Mouse (Mus musculus) kidney, postnatal 14 days (tissue): ENCODE results near the gene Gucy2g.

Experiments
- DNase-seq: peaks from one replicate; pipeline ENCODE4 v3.0.0; 2022; ENCODE audit warnings: mixed read lengths

Gene Gucy2g

GRCm38 (mm10) chr19:55247563-55247962, 6.5 kb upstream of the Gucy2g start:
- no peak for DNase-seq

- peak; percentile 87 for DNase-seq
These were observed 3.8 kb upstream of the Gucy2g start for GRCm38 (mm10) chr19:55244791-55245231.

DNA sequence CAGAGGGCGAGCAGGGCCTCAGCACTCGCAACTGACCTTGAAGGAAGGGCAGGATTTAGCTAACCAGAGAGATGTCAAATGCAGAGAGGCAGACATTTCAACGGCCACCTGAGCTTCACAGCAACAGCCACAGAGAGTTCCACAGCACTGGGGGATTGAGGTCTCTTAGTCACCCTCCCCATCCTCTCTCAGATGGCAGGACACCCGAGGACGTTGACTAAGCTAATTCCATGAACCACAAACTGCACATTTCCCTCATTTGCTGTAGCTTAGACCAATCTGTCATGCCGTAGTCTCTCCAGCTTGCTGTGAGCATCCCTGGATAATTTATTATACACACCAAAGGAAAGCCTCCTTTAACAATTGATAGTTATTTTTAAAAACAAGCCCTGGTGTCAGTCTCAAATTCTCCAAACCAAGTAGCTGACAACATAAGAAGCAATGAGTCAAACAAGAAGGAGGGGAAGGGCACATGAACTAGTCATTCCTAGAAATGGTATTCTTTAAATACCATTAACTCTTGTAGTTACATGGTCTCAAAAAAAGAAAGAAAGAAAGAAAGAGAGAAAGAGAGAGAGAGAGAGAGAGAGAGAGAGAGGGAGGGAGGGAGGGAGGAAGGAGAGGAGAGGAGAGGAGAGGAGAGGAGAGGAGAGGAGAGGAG, 1.1 kb downstream of the Gucy2g start:
- DNase-seq: no peak

- DNase-seq: no peak
These were observed 4.5 kb downstream of the Gucy2g start for GRCm38 (mm10) chr19:55236564-55236963.

GRCm38 (mm10) chr19:55236026-55236425, 5.0 kb downstream of the Gucy2g start:
- peak; percentile 77 for DNase-seq

GRCm38 (mm10) chr19:55232136-55232535, 8.9 kb downstream of the Gucy2g start:
- DNase-seq: peak; percentile 43

GRCm38 (mm10) chr19:55231081-55231480, 10.0 kb downstream of the Gucy2g start:
- no peak for DNase-seq

DNA sequence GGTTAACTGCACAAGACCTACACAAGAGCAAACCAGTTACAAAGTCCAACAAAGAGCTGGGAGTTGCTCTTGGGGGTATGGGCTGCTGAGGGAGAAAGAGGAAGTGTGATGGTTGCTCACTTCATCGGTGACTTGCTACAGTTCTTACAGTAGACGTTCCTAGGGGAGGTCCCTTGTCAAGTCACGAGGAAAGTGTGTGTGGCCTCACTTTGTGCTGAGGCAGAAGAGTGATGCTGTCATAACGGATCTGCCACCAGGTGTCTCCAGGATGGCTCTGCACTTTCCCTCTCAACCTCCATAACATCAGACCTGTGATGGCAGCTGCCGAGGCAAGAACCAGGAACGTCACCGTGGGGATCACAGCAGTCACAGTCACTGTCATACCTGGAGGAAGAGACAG, 13.9 kb downstream of the Gucy2g start:
- no peak for DNase-seq

GRCm38 (mm10) chr19:55226621-55227020, 14.4 kb downstream of the Gucy2g start:
- no peak for DNase-seq

GRCm38 (mm10) chr19:55222268-55222667, 18.8 kb downstream of the Gucy2g start:
- DNase-seq: no peak

DNA sequence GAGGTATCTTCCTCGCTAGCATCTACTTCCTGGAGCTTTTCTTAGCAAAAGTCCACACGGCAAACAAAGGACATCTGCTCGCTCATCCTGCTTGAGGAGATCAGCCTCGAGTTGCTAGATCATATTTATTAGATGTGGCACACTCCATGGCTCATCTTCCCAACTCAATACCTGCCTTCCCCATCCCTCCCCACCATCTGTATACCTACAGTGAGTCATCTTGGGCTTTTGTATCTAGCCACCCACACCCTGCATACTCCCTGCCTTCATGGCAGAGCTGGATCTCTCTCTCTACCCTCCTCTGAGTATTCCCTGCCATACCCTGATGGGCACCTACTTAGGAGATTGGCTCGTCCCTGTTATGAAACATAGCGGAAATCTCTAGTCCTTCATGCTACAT, 19.8 kb downstream of the Gucy2g start:
- DNase-seq: no peak

GRCm38 (mm10) chr19:55219359-55219758, 21.7 kb downstream of the Gucy2g start:
- peak; percentile 46 for DNase-seq

GRCm38 (mm10) chr19:55218741-55219221, 22.3 kb downstream of the Gucy2g start:
- DNase-seq: no peak

- peak; percentile 88 for DNase-seq
These were observed 22.8 kb downstream of the Gucy2g start for GRCm38 (mm10) chr19:55218192-55218739.

- peak; percentile 60 for DNase-seq
These were observed 23.7 kb downstream of the Gucy2g start for GRCm38 (mm10) chr19:55217365-55217764.

DNA sequence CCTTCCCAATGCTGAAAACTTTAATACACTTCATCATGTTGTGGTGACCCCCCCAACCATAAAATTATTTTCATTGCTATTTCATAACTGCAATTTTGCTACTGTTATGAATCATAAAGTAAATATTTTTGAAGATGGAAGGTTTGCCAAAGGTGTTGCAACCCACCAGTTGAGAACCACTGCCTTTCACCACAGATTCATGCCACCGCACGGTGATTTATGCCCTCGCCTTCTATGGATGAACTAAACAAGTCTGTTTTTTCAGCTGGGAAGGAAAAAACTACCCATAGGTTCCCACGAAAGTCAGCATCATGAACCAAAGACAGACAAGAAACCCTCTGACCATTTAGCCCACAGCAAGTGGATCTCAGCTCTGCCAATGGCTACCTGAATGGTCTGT, 24.2 kb downstream of the Gucy2g start:
- no peak for DNase-seq

DNA sequence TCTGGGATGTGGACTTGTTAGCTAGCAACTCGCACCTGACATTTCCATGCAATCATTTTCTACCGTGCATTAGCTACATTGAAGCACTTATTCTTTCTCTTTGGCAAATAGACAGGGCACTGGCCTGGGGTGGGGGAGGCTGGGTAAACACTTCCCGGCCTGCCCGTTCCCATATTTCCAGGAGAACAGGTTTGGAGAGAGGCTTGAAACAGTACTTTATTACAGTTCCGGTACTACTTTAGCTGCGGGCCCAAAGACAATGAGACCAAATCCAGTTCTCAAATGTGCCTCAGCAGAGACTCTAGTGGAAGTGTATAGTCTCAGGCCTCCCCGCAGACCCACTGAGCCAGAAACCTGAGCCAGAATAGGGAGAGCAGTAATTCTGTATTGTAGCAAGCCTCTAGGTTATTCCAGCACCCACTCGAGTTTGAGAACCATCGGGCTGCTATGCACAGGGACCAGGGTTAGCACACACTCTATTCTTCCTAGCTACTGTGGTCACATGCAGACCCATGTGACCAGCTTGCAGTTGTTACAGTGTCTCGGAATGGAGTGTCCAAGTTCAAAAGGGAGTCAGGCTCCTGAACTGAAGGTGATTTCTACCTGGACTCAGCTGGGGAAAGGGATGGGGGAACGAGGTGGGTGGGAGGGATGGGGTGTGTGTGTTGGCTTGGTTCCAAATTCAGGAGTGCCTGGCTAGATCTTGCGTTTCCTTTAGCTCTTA, 27.3 kb downstream of the Gucy2g start:
- no peak for DNase-seq

- no peak for DNase-seq
These were observed 29.3 kb downstream of the Gucy2g start for GRCm38 (mm10) chr19:55211698-55212097.

DNA sequence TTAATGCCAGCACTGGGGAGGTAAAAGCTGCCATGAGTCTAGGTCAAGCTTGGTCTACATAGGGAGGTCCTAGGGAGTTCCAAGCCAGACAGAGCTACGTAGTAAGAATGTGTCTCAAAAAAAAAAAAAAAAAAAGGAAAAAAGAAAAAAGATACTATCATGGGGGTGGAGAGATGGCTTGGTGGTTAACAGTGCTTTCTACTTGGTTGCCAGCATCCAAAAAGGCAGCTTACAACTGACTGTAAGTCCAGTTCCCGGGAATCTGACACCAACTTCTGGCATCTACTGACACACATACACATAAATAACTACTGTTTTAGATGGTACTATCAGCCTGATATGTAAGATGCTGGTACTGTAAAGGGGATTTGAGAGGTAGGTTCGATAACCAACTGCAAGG, 32.0 kb downstream of the Gucy2g start:
- DNase-seq: no peak

DNA sequence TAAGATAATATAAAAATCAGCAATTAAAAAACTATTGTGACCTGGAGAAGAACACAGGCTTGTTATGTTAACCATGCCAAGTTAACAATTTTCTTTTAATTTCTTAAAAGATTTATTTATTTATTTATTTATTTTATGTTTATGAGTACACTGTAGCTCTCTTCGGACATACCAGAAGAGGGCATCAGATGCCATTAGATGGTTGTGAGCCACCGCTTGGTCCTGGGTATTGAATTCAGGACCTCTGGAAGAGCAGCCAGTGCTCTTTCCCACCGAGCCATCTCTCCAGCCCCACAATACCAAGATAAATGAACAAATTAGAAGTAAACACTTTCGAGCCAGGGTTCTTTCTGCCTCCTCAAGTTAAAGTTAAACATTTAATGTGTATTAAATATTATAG, 32.4 kb downstream of the Gucy2g start:
- no peak for DNase-seq

DNA sequence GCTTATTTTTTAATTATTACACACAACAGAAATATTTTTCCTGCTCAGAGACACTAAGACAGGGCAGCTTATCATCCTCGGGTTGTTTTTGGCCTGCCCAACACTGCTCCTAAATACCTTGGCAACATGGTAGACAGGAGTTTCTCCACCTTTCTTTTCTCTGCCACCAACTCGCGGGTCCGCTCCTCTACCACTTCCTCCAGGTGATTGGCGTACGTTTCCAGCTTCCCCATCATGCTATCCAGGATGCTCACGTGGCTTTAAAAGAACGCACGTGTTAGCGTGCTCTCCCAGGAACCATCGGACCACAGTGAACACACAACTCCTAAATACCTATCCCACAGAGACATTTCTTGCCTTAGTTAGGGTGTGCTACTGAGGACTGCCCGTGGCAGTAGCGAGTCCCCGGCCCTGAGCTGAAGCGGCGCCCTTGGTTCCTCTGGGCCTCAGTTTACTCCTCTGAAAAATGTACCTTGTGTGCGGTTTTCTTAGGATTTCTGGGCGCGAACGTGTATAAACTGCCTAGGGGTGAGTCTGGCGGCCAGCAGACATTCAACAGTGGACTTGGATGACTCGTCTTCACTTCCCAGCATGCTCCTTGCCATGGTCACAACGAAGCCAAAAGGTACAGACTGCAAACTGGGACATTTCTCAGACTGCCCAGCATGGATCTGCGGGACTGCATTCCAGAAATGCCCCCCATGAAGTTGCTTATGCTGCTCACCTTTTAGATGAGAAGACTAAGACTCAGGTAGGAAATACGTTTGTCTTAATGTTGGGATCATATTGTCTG, 33.1 kb downstream of the Gucy2g start:
- no peak for DNase-seq

DNA sequence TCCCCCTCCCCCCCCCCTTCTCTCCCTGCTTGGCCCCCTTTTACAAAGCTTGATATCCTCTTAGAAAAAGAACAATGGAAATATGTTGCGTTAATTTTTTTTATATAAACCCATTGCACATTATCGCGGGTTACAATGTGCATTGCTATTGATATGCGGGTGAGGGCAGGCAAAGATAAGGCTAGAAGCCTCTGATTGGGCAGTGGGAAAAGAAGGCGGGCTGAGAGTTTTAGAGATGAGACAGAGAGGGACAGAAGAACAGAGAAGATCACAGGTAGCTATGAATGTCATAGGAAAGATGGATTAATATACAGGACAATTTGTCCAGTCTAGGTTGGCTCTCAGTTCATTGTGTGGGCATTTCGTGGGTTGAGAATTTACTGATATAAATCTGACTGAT, 33.8 kb downstream of the Gucy2g start:
- DNase-seq: no peak

DNA sequence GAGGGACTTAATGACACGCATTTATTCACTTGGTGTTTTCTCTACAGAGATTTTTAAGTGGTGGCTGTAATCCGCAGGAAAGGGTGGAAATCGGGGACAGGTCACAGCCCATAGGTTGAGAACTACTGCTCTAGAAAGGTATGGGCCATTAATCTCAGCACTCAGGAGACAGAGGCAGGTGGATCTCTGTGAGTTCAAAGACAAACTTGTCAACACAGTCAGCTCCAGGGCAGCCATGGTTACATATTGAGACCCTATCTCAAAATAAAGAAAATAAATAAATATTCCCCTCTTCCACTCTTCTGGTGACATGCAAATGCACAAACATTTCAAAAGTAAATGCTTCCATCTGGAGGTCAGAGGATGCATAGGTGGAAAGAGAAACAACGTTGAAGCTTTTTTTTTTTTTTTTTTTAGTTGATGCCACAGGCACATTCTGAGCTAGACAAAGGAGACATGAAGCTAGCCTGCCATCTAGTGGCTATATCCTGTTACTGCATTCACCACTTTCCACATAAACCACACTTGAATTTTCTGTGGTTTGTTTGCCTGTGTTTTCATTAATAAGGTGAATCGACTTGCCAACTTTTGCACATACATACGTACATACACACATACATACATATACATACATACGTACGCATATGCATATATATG, 34.4 kb downstream of the Gucy2g start:
- DNase-seq: peak; percentile 68
